Mouse (Mus musculus) small intestine, adult 2 months (tissue): ENCODE measurements at regions not wholly inside any gene's neighbourhood (a gene's known extent, or its start where the extent isn't known, plus 50 kb on each side); places are given as distances from the start of the nearest gene placed in this dataset.

Source experiments
- CTCF ChIP-seq: fragments of 200-500 bp; IDR thresholded peaks from 2 replicates; pipeline ENCODE4 v1.5.1; 2012; ENCODE audit warnings: low read depth, mild to moderate bottlenecking, control low read depth, inconsistent platforms, low read length, moderate library complexity, mixed read lengths; ENCODE audit not compliant: insufficient replicate concordance, insufficient read length; ENCODE audit errors: extremely low read depth
- POLR2A ChIP-seq: fragments of 200-500 bp; IDR thresholded peaks from 2 replicates; pipeline ENCODE4 v1.6.1; 2012; ENCODE audit warnings: low read depth, mild to moderate bottlenecking, control low read depth, inconsistent platforms, low read length, moderate library complexity

- TF ChIP-seq CTCF (no peak), POLR2A (no peak)
These were observed 58.8 kb upstream of the Atxn1 start for GRCm38 (mm10) chr13:46023630-46024041.
